Mouse (Mus musculus): ENCODE measurements around the gene Zfp39.

Gene Zfp39

GRCm38 (mm10) chr11:58903511-58904409, at the start of gene Zfp39:
Gene Zfp39, minus strand, starts transcription at chr11:58904225.
- peak; percentile 87 for DNase-seq (ENCODE audit: low read depth, low spot score)

DNA sequence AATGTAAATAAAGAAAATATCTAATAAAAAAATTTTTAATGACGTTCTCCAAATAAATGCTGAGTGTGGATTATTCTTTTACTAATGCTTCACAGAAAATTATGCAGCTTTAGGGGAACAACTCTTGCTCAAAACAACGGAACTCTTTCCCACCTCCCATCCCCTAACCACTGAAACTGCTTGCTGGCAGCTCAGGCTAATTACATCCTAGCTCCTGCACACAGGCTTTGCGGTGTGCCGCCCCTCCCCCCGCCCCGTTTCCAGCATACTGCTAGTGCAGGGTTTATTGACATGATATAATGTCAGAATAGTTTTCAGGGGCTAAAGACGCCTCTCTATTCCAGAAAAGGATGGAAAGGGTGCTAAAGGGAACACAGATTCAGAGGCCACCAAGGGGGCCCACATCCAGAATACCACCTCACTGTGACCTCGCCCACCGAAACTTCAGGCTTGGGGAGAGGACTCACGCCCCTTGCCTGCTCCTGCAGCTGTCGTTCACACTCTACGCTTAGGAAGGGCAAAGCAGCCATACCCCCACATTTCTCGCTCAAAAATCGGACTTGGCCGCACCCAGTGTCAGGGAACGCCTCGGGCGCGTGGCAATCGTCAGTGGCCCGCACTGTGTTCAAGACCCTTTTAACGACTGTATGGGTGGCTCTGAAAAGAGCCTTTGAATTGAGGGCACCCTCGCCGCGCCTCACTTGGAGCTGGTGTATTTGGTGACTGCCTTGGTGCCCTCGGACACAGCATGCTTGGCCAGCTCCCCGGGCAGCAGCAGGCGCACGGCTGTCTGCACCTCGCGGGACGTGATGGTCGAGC, 49.5 kb upstream of the Zfp39 start:
- DNase-seq (ENCODE audit: low read depth, low spot score): no peak

GRCm38 (mm10) chr11:58951210-58951609, 47.2 kb upstream of the Zfp39 start:
- DNase-seq (ENCODE audit: low read depth, low spot score): no peak

- no peak for DNase-seq (ENCODE audit: low read depth, low spot score)
These were observed 45.7 kb upstream of the Zfp39 start for GRCm38 (mm10) chr11:58949480-58950431.

DNA sequence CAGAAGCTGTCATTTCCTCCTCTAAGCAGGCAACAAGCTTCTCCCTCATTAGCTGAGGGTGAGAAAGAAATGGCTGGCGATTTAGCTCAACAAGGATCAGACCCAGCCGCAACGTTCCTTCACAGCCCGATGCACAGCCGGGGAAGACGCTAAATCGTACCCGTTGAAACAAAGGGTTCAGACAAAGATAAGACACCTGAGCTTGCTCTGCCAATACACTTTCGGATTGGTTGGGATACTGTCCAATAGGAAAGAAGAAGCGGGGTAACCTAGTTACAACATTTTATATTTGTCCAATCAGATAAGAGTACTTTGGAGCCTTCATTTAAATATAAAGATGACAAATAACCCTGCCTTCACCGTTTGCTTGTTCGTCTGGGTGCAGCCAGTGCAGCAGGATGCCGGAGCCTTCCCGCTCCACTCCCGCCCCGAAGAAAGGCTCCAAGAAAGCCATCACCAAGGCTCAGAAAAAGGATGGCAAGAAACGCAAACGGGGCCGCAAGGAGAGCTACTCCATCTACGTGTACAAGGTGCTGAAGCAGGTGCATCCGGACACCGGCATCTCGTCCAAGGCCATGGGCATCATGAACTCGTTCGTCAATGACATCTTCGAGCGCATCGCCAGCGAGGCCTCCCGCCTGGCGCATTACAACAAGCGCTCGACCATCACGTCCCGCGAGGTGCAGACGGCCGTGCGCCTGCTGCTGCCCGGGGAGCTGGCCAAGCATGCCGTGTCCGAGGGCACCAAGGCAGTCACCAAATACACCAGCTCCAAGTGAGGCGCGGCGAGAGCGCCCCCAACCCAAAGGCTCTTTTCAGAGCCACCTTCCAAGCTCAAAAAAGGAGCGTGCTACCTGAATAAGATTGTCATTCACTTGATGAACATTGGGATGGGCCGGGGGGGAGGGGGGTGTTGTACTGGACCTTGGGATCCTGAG, 44.8 kb upstream of the Zfp39 start, which contains the start of gene Hist3h2ba:
Gene Hist3h2ba (plus strand): TSS at position 379 of the 938 bp plus-strand sequence.
- no peak for DNase-seq (ENCODE audit: low read depth, low spot score)

DNA sequence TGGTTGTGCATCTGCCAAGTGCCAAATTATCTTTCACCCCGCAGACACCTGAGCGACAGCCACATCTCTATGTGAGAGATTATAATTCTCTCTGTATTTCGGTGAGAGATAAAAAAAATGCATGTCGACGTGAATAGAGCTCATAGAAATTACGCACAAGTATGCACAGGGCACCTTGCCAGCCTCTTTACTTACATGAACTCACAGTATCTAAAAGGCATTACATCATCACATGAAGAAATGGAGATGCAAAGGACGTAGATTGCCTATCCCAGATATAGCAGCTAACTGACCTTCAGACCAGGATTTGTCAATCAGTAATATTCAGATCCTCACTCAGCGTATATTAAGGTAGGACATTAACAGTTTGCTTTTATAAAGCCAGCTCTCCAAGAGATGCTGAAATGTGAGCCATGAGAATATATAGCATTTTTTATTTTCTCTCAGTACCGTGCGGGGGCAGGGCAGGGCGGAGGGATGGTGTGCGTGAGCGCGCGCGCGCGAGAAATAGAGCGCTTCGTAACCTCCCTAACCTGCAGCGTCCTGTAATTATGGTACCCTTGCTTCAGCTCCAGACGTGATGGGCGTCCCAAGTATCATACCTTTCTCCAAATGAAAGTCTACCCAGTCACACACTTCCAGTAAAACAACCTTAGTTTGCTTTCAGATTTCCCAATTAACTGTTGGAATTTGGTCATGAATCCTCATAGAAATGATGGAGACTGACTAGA, 43.9 kb upstream of the Zfp39 start:
- no peak for DNase-seq (ENCODE audit: low read depth, low spot score)

- no peak for DNase-seq (ENCODE audit: low read depth, low spot score)
These were observed 43.3 kb upstream of the Zfp39 start for GRCm38 (mm10) chr11:58947306-58947705.

GRCm38 (mm10) chr11:58944136-58944535, 40.1 kb upstream of the Zfp39 start:
- no peak for DNase-seq (ENCODE audit: low read depth, low spot score)

- no peak for DNase-seq (ENCODE audit: low read depth, low spot score)
These were observed 35.0 kb upstream of the Zfp39 start for GRCm38 (mm10) chr11:58939088-58939439.

GRCm38 (mm10) chr11:58938322-58939087, 34.5 kb upstream of the Zfp39 start, which contains the start of gene Rnf187:
Gene Rnf187, minus strand, starts transcription at chr11:58938916.
- DNase-seq (ENCODE audit: low read depth, low spot score): peak; percentile 88

- DNase-seq (ENCODE audit: low read depth, low spot score): no peak
These were observed 33.9 kb upstream of the Zfp39 start for GRCm38 (mm10) chr11:58937909-58938308.

DNA sequence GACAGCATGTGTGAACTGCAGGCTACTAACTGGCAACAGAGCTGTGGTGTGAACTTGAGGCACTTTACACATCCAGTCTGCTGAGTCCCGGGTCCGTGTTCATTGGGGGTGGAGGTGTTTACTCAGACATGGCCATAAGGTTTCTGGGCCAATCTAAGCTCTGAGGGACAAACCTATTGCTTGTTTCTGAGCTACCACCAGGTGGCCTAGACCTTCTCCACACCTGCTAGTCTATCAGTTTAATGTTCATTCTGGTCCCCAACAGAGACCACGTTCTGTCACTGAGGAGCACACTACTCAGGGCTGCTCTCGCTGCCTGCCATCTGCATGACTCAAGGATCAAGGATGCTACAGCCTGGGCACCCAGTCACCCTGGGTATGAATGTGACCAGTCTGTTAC, 27.6 kb upstream of the Zfp39 start:
- no peak for DNase-seq (ENCODE audit: low read depth, low spot score)

- no peak for DNase-seq (ENCODE audit: low read depth, low spot score)
These were observed 26.2 kb upstream of the Zfp39 start for GRCm38 (mm10) chr11:58930254-58930653.

GRCm38 (mm10) chr11:58929641-58930040, 25.6 kb upstream of the Zfp39 start:
- DNase-seq (ENCODE audit: low read depth, low spot score): no peak

- DNase-seq (ENCODE audit: low read depth, low spot score): no peak
These were observed 25.0 kb upstream of the Zfp39 start for GRCm38 (mm10) chr11:58929055-58929454.

GRCm38 (mm10) chr11:58927790-58928651, 24.0 kb upstream of the Zfp39 start:
- DNase-seq (ENCODE audit: low read depth, low spot score): no peak

DNA sequence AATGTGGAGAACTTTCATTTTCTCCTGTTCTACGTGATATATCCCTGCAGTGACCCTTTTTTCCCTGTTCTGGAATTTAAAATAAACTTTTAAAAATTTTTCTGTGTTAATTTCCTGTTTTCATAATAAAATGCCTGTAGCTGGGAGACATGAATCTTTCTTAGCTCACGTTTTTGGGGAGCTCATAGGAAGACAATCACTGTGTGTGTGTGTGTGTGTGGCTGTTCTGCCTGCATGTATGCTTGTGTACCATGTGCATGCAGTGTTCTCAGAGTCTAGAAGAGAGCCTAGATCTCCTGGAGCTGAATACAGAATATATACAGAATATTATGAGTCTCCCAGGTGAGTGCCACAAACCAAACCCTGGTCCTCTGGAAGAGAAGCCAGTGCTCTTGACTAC, 23.0 kb upstream of the Zfp39 start:
- DNase-seq (ENCODE audit: low read depth, low spot score): no peak

- no peak for DNase-seq (ENCODE audit: low read depth, low spot score)
These were observed 22.6 kb upstream of the Zfp39 start for GRCm38 (mm10) chr11:58926651-58927050.

All from WW6 (cell line).